Mouse (Mus musculus): Measurements from ENCODE around the gene Nemp1. TPM values are rescaled to one million over a fixed set of nuclear protein-coding genes. Genes with fewer than 3 reads are reported as not detected.

Nemp1 gene
- polyA plus RNA-seq, 1 experiment from 2014 or later: 10.1 TPM

- peaks cover 8% of the 10 kb centered on the region for H3K4me1 ChIP-seq
These were observed 40.3 kb upstream of the Nemp1 start for GRCm38 (mm10) chr10:127626433-127626832.

GRCm38 (mm10) chr10:127631261-127632214 is 35.2 kb upstream of the Nemp1 start:
- H3K4me1 ChIP-seq: no peaks in the 10 kb centered on the region
- H3K4me2 ChIP-seq (replicated peaks): no peak overlapping the region
- no peak overlapping the region for H3K27ac ChIP-seq (replicated peaks)
- H3K36me3 ChIP-seq: no peaks in the 10 kb centered on the region
- H3K27me3 ChIP-seq: no peaks in the 10 kb centered on the region
- peak; percentile 75; the same call in 1 of the 2 replicates for ATAC-seq (ENCODE audit: insufficient number of reproducible peaks, low FRiP score, low TSS enrichment, low read depth)
- H3K9me3 ChIP-seq (replicated peaks): no peaks in the 10 kb centered on the region
- no peak overlapping the region for H3K9ac ChIP-seq
- 73% methylated on average over 10 of the region's 10 CpGs for WGBS
- no peak overlapping the region for H3K4me3 ChIP-seq (replicated peaks)

More at GRCm38 (mm10) chr10:127626433-127626832, 40.3 kb upstream of the Nemp1 start:
- H3K9ac ChIP-seq: no peak overlapping the region
- no peaks in the 10 kb centered on the region for H3K36me3 ChIP-seq
- no peak overlapping the region for H3K4me3 ChIP-seq (replicated peaks)
- H3K9me3 ChIP-seq (replicated peaks): no peaks in the 10 kb centered on the region
- 81% methylated on average over 3 of the region's 3 CpGs for WGBS
- ATAC-seq (ENCODE audit: insufficient number of reproducible peaks, low FRiP score, low TSS enrichment, low read depth): no peak
- H3K4me2 ChIP-seq (replicated peaks): no peak overlapping the region
- no peaks in the 10 kb centered on the region for H3K27me3 ChIP-seq
- no peak overlapping the region for H3K27ac ChIP-seq (replicated peaks)

- Histone ChIP-seq H3K9me3 (replicated peaks) (no peaks in the 10 kb centered on the region), H3K36me3 (no peaks in the 10 kb centered on the region), H3K27me3 (no peaks in the 10 kb centered on the region), H3K4me1 (no peaks in the 10 kb centered on the region), H3K4me2 (replicated peaks) (no peak overlapping the region), H3K9ac (no peak overlapping the region), H3K27ac (replicated peaks) (no peak overlapping the region), H3K4me3 (replicated peaks) (no peak overlapping the region)
- ATAC-seq (ENCODE audit: insufficient number of reproducible peaks, low FRiP score, low TSS enrichment, low read depth): no peak; the same call in 1 of the 2 replicates
- 52% methylated on average over 7 of the region's 7 CpGs for WGBS
These were observed 33.9 kb upstream of the Nemp1 start for GRCm38 (mm10) chr10:127632668-127633271.

- ATAC-seq (ENCODE audit: insufficient number of reproducible peaks, low FRiP score, low TSS enrichment, low read depth): no peak
- Histone ChIP-seq H3K9ac (no peak overlapping the region), H3K9me3 (replicated peaks) (no peaks in the 10 kb centered on the region), H3K4me2 (replicated peaks) (no peak overlapping the region), H3K4me1 (peaks cover 29% of the 10 kb centered on the region), H3K27me3 (no peaks in the 10 kb centered on the region), H3K27ac (replicated peaks) (0 out of 2 replicates have a peak overlapping the region, but pooled peaks have one; percentile 13), H3K36me3 (no peaks in the 10 kb centered on the region), H3K4me3 (replicated peaks) (no peak overlapping the region)
- WGBS: 62% methylated on average over 5 of the region's 5 CpGs
These were observed 26.3 kb upstream of the Nemp1 start for GRCm38 (mm10) chr10:127640421-127640820.

- peak; percentile 76 for ATAC-seq (ENCODE audit: insufficient number of reproducible peaks, low FRiP score, low TSS enrichment, low read depth)
- Histone ChIP-seq H3K27ac (replicated peaks) (peak overlapping the region; percentile 94), H3K36me3 (peaks cover 7% of the 10 kb centered on the region; the same call in 1 of the 2 replicates), H3K4me3 (replicated peaks) (peak overlapping the region; percentile 58), H3K9ac (peak overlapping the region; percentile 51), H3K4me2 (replicated peaks) (peak overlapping the region; percentile 77), H3K27me3 (no peaks in the 10 kb centered on the region), H3K9me3 (replicated peaks) (no peaks in the 10 kb centered on the region), H3K4me1 (peaks cover 29% of the 10 kb centered on the region)
- WGBS: 5% methylated on average over 19 of the region's 19 CpGs
These were observed 24.6 kb upstream of the Nemp1 start for GRCm38 (mm10) chr10:127641861-127642771.

- peaks cover 13% of the 10 kb centered on the region for H3K36me3 ChIP-seq
- peak within 1 kb of the TSS; percentile 77 for H3K4me2 ChIP-seq (replicated peaks)
- peak within 1 kb of the TSS; percentile 58 for H3K4me3 ChIP-seq (replicated peaks)
- H3K27me3 ChIP-seq: no peaks in the 10 kb centered on the region
- H3K9me3 ChIP-seq (replicated peaks): no peaks in the 10 kb centered on the region
- H3K9ac ChIP-seq: peak within 1 kb of the TSS; percentile 51
- H3K27ac ChIP-seq (replicated peaks): peak within 1 kb of the TSS; percentile 94
- ATAC-seq (ENCODE audit: insufficient number of reproducible peaks, low FRiP score, low TSS enrichment, low read depth): peak; percentile 68
- H3K4me1 ChIP-seq: peaks cover 29% of the 10 kb centered on the region
- 4% methylated on average over 37 of the region's 37 CpGs for WGBS
These were observed 23.7 kb upstream of the Nemp1 start, which contains the start of gene Stat6 for GRCm38 (mm10) chr10:127642772-127643552. Stat6 (plus strand) TSS chr10:127642986.

- Histone ChIP-seq H3K27me3 (no peaks in the 10 kb centered on the region), H3K36me3 (peaks cover 19% of the 10 kb centered on the region), H3K9ac (peak overlapping the region; percentile 51), H3K4me2 (replicated peaks) (peak overlapping the region; percentile 77), H3K4me3 (replicated peaks) (peak overlapping the region; percentile 58), H3K27ac (replicated peaks) (peak overlapping the region; percentile 94), H3K4me1 (peaks cover 29% of the 10 kb centered on the region), H3K9me3 (replicated peaks) (no peaks in the 10 kb centered on the region)
- WGBS: under 1% methylated on average over 25 of the region's 25 CpGs
- 0 out of 2 replicates have a peak, but pooled peaks have one; percentile 60 for ATAC-seq (ENCODE audit: insufficient number of reproducible peaks, low FRiP score, low TSS enrichment, low read depth)
These were observed 23.0 kb upstream of the Nemp1 start for GRCm38 (mm10) chr10:127643553-127644238.

- Histone ChIP-seq H3K9me3 (replicated peaks) (no peaks in the 10 kb centered on the region), H3K4me1 (peaks cover 29% of the 10 kb centered on the region), H3K9ac (no peak overlapping the region), H3K4me2 (replicated peaks) (no peak overlapping the region), H3K4me3 (replicated peaks) (no peak overlapping the region), H3K27ac (replicated peaks) (no peak overlapping the region), H3K27me3 (no peaks in the 10 kb centered on the region), H3K36me3 (peaks cover 23% of the 10 kb centered on the region)
- WGBS: 64% methylated on average over 2 of the region's 2 CpGs
- no peak for ATAC-seq (ENCODE audit: insufficient number of reproducible peaks, low FRiP score, low TSS enrichment, low read depth)
These were observed 20.9 kb upstream of the Nemp1 start for GRCm38 (mm10) chr10:127645791-127646190.

GRCm38 (mm10) chr10:127652906-127653638 is 13.6 kb upstream of the Nemp1 start:
- Histone ChIP-seq H3K9ac (no peak overlapping the region), H3K4me1 (no peaks in the 10 kb centered on the region), H3K36me3 (peaks cover 69% of the 10 kb centered on the region), H3K4me3 (replicated peaks) (no peak overlapping the region; the same call in 1 of the 2 replicates), H3K27ac (replicated peaks) (0 out of 2 replicates have a peak overlapping the region, but pooled peaks have one; percentile 17), H3K4me2 (replicated peaks) (0 out of 2 replicates have a peak overlapping the region, but pooled peaks have one; percentile 8), H3K27me3 (no peaks in the 10 kb centered on the region), H3K9me3 (replicated peaks) (no peaks in the 10 kb centered on the region)
- no peak for ATAC-seq (ENCODE audit: insufficient number of reproducible peaks, low FRiP score, low TSS enrichment, low read depth)
- WGBS: 57% methylated on average over 21 of the region's 21 CpGs
